Mouse (Mus musculus): ENCODE data around the gene Gpr37l1.

DNA sequence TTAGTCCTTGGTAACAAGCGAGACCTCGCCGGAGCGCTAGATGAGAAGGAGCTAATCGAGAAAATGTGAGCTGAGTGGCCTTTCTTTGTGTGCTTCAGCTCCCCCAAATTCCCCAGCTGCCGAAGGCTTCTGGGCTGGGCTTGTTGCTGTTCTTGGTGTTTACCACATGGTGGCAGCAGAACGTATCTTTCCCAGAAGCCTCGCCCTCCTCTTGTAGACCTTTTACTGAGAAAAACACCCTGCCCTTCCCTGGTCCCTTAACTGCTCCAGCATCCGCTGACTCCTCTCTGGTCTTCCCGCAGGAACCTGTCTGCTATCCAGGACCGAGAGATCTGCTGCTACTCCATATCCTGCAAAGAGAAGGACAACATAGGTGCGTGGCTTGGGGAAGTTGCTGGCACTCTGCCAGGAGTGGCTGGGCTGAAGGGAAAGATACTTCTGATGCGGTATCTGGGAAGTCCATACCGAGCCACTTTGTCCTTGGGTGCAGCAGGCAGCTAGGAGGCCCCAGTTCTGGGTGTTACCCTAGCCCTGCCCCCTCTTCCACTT lies 13.0 kb downstream of the Gpr37l1 start:
- TF ChIP-seq POLR2A (IDR thresholded peaks at IDR 0.05; ENCODE audit: low read depth, low read length) (no peak), CTCF (IDR thresholded peaks at IDR 0.05; ENCODE audit: extremely low read depth, insufficient read length, insufficient replicate concordance, low read depth, low read length) (peak; percentile 78; the same call in 1 of the 2 replicates)

Measured in small intestine, adult 2 months (tissue).